Mouse (Mus musculus): ENCODE results near the gene 4930451I11Rik.

DNA sequence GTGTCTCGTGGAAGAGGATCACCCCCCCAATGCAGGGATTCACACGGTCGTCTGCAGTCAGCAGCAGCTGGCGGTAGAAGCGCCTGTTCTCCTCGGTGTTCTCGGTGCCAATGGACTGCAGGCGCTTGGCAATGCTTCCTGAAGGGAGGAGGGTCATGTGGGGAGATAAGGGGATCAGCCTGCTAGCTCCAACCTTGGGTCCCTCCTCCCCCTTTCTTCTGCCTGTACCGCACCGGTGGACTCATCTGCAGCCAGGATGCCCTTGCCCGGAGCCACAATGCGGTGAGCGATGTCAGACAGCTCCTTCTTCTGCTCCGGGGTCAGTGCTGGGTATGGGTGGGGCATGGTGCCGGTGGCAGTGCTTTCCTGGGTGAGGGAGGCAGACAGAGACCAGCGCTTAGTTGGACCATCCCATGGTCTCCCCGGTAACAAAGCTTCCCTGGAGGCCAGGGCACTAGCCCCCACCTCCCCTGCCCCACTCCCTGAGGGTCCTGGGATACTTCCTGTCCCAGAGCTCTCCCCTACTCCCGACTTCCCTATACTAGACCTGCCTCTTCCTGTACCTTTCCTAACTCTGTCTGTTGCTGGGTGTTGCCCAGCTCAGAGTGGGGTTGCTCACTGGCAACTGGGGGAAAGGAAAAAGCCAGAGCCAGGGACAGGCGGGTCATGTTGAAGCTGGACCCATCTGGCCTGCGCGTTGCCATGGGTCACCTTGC lies 33.9 kb downstream of the 4930451I11Rik start, which contains the start of gene Fam57b:
- TF ChIP-seq POLR2A (IDR thresholded peaks at IDR 0.05; ENCODE audit: low read depth, low read length) (peak; percentile 53), CTCF (IDR thresholded peaks at IDR 0.05; ENCODE audit: borderline replicate concordance, insufficient read depth, low read length) (no peak)

All from embryonic fibroblast, embryonic 13.5 days (primary cell).